Mouse (Mus musculus) bone marrow, adult 2 months (tissue): ENCODE results near the gene Pdia4. TPM values are rescaled to one million over a fixed set of nuclear protein-coding genes. Genes with fewer than 3 reads are reported as not detected.
"Not testable (repeated sequence)": the region's sequence is repeated elsewhere in the genome, so short reads cannot be mapped to it uniquely, and the experiment has no call there.

Experiments
- H3K27ac ChIP-seq: fragments of 200-500 bp; 2 replicates; pipeline ENCODE4 v1.5.1; 2012; ENCODE audit warnings: low read depth, mild to moderate bottlenecking, control low read depth, inconsistent platforms, low read length; ENCODE audit not compliant: control insufficient read depth, poor library complexity, insufficient read depth
- H3K4me1 ChIP-seq: fragments of 200-500 bp; 2 replicates; pipeline ENCODE4 v1.6.1; 2011; ENCODE audit warnings: low read length; ENCODE audit not compliant: control insufficient read depth, insufficient read depth
- H3K4me3 ChIP-seq: fragments of 200-500 bp; replicated peaks from 2 replicates; pipeline ENCODE3; 2011; ENCODE audit warnings: mild to moderate bottlenecking, low read depth, low read length, control low read depth; ENCODE audit not compliant: control insufficient read depth
- WGBS: fragments of 180-500 bp; shearing (Covaris S2); methylation state at CpG from one replicate; pipeline ENCODE4 v1.1.7; 2018; 5-methylcytosine and 5-hydroxymethylcytosine counted together
- polyA plus RNA-seq: library from polyadenylated mRNA; stranded (reverse); fragments of >200 nt; gene quantifications from 2 replicates; pipeline ENCODE4 v1.2.4, GENCODE M21; 2011; ENCODE audit warnings: low replicate concordance; ENCODE audit not compliant: missing spikeins, insufficient read depth, insufficient read length

The Pdia4 gene
- polyA plus RNA-seq, 1 experiment: 39.4 TPM

DNA sequence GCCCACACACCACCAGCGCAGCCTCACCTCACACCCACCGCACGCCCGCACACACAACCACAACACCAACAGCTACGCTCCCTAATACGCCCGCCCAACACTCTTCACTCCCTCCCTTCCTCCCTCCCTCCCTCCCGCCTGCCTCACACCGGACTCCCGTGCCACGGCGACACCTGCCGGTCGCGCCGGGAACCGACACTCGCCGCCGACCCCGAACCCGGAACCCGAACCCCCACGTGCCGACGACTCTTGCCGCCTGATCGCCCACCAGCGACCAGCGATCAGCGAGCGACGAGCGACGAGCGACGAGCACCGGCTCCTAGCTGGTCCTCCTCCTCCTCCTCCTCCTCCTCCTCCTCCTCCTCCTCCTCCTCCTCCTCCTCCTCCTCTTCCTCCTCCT, 55.4 kb downstream of the Pdia4 start:
- not testable (repeated sequence) for H3K27ac ChIP-seq, H3K4me1 ChIP-seq, H3K4me3 ChIP-seq
- WGBS: 1% methylated on average over 21 of the region's 38 CpGs

DNA sequence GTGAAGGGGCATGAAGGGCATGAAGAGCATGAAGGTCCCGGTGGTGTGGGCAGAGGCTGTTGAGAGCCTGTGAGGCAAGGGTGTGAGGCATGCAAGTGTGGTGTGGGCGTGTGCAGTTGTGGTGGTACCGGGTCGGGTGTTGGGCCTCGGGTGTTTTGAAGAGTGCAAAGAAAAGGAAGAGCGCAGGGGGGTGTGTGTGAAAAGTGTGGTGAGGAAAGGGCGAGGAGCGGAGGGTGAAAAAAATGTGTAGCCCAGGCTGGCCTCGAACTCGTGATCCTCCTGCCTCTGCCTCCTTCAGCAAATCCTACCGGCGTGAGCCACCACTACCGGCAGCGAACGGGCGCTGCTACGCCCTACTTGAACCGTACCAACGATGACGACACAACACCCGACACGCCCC, 55.8 kb downstream of the Pdia4 start:
- H3K27ac ChIP-seq, H3K4me3 ChIP-seq, H3K4me1 ChIP-seq: not testable (repeated sequence)
- 7% methylated on average over 11 of the region's 22 CpGs for WGBS

DNA sequence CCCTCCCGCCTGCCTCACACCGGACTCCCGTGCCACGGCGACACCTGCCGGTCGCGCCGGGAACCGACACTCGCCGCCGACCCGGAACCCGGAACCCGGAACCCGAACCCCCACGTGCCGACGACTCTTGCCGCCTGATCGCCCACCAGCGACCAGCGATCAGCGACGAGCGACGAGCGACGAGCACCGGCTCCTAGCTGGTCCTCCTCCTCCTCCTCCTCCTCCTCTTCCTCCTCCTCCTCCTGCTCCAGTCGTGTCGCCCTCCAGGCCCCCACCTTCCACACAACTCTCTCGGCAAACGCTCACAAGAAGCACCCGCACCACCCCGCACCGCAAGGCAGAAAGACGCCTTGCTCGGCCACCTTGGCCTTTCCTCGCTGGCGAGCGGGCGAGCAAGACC, 60.1 kb downstream of the Pdia4 start:
- WGBS: under 1% methylated on average over 15 of the region's 44 CpGs
- H3K27ac ChIP-seq, H3K4me1 ChIP-seq, H3K4me3 ChIP-seq: not testable (repeated sequence)

DNA sequence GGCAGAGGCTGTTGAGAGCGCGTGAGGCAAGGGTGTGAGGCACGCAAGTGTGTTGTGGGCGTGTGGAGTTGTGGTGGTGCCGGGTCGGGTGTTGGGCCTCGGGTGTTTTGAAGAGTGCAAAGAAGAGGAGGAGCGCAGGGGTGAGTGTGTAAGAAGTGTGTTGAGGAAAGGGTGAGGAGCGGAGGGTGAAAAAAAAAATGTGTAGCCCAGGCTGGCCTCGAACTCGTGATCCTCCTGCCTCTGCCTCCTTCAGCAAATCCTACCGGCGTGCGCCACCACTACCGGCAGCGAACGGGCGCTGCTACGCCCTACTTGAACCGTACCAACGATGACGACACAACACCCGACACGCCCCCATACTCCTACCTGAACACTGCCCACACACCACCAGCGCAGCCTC, 64.9 kb downstream of the Pdia4 start:
- 6% methylated on average over 15 of the region's 25 CpGs for WGBS
- H3K4me3 ChIP-seq, H3K27ac ChIP-seq, H3K4me1 ChIP-seq: not testable (repeated sequence)

DNA sequence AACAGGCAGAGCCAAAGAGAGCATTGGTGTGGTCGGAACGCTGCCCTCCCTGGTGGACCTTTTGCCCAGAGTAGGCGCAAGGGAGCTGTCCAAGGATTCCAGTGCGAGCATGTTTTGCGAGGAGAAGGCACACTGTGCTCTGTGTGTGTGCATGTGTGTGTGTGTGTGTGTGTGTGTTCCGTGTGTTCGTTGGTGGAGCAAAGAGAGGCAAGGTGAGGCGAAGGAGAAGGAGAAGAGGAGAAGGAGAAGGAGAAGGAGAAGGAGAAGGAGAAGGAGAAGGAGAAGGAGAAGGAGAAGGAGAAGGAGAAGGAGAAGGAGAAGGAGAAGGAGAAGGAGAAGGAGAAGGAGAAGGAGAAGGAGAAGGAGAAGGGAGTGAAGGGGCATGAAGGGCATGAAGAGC, 65.3 kb downstream of the Pdia4 start:
- 79% methylated on average over 4 of the region's 8 CpGs for WGBS

More for the DNA sequence above, 65.3 kb downstream of the Pdia4 start:
- not testable (repeated sequence) for H3K4me1 ChIP-seq, H3K27ac ChIP-seq, H3K4me3 ChIP-seq

Other genes with a start within 250 kb of the Pdia4 start
- gene Ezh2, start 218.1 kb downstream of the Pdia4 start, polyA plus RNA-seq: 156 and 256 TPM in 2 replicates
- not detected in 2 replicates for gene Zfp786, start 17.4 kb upstream of the Pdia4 start, polyA plus RNA-seq
- gene Zfp398, start 22.2 kb upstream of the Pdia4 start, polyA plus RNA-seq: 2.3 and 5.7 TPM in 2 replicates
- gene Zfp282, start 63.8 kb upstream of the Pdia4 start, polyA plus RNA-seq: 2.7 and 2.9 TPM in 2 replicates
- gene Zfp212, start 107.0 kb upstream of the Pdia4 start, polyA plus RNA-seq: 9.0 and 12.3 TPM in 2 replicates
- gene Zfp956, start 140.0 kb upstream of the Pdia4 start, polyA plus RNA-seq: 9.5 and 13.0 TPM in 2 replicates
- 4.3 and 7.7 TPM in 2 replicates for gene Zfp777, start 235.5 kb upstream of the Pdia4 start, polyA plus RNA-seq